Mouse (Mus musculus): Measurements from ENCODE around the gene Olfr71. TPM values are rescaled to one million over a fixed set of nuclear protein-coding genes. Genes with fewer than 3 reads are reported as not detected.

Gene Olfr71
- polyA plus RNA-seq, 1 experiment from 2014 or later, result not detected

DNA sequence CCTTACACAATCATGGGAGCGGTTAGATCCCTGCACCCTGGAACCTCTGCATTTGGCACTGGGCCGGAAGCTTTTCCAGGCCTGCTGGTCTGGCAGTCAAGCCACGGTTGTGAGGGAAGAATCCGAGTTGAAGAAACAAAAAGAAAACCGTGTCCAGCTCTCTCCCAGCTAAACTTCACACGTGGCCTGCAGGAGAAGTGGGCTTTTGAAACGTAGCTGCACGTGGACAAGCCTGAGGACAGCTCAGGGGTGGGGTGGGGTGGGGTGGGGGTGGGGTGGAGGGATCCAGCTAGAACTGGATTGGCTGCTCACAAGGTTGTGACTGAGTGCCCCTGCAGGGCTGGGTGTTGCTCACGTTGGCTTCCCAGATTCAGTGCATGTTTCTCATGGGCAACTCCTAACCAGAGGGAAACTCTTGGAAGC lies 14.8 kb downstream of the Olfr71 start:
- ATAC-seq, result no peak
- Histone ChIP-seq H3K9ac (replicated peaks; ENCODE audit: low read depth, low read length) (no peak overlapping the region), H3K4me2 (ENCODE audit: low read length) (no peak overlapping the region), H3K27ac (ENCODE audit: low read length) (no peak overlapping the region), H3K4me3 (replicated peaks; ENCODE audit: low read length) (no peak overlapping the region), H3K36me3 (ENCODE audit: control insufficient read depth, insufficient read depth) (no peaks in the 10 kb centered on the region), H3K9me3 (ENCODE audit: control insufficient read depth, low read length) (no peaks in the 10 kb centered on the region), H3K27me3 (replicated peaks; ENCODE audit: control insufficient read depth, insufficient read depth, low read length) (no peaks in the 10 kb centered on the region), H3K4me1 (replicated peaks; ENCODE audit: control insufficient read depth, insufficient read depth, low read length) (no peaks in the 10 kb centered on the region)
- WGBS, result 28% methylated on average over 9 of the region's 9 CpGs

DNA sequence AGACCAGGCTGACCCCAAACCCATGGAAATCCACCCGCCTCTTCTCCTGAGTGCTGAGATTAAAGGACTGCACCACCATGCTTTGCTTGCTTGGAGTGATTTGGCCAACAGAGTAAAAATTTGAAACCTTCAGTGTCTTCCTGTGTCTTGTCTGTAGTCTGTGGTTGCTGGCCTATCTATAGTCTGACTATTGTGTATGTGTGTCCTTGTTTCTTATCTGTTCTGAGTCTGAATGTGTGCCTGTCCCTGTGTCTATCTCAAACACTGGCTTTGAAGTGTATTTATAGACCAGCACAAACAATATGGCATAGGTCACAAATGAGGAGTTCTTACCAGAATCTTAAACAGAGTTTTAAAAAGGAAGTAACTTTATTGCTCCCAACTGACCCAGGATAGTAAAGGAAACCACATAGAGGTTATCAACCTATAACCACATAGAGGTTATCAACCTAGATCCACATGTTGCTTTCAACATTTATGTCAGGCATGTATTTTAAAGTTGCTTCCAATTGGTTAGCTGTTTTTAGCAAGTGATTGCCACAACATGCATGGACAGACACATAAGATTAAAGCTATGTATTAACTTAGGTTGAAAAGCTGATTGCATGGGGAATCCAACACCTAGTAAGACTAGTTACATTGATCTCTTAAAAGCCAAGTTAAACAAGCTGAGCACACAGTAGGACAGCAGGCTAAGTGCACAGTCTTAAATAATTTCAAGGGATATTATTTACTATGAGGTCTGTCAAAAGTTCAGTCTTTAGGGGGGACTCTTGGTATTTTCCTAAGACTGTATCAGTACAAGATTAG lies 15.4 kb downstream of the Olfr71 start:
- H3K9me3 ChIP-seq (ENCODE audit: control insufficient read depth, low read length), result no peaks in the 10 kb centered on the region
- H3K9ac ChIP-seq (replicated peaks; ENCODE audit: low read depth, low read length), result no peak overlapping the region
- no peak overlapping the region for H3K27ac ChIP-seq (ENCODE audit: low read length)
- H3K27me3 ChIP-seq (replicated peaks; ENCODE audit: control insufficient read depth, insufficient read depth, low read length), result no peaks in the 10 kb centered on the region
- H3K4me2 ChIP-seq (ENCODE audit: low read length), result no peak overlapping the region
- peaks cover 3% of the 10 kb centered on the region; the same call in 1 of the 2 replicates for H3K36me3 ChIP-seq (ENCODE audit: control insufficient read depth, insufficient read depth)
- no peaks in the 10 kb centered on the region for H3K4me1 ChIP-seq (replicated peaks; ENCODE audit: control insufficient read depth, insufficient read depth, low read length)
- ATAC-seq, result no peak
- 81% methylated on average over 1 of the region's 1 CpGs for WGBS
- H3K4me3 ChIP-seq (replicated peaks; ENCODE audit: low read length), result no peak overlapping the region

DNA sequence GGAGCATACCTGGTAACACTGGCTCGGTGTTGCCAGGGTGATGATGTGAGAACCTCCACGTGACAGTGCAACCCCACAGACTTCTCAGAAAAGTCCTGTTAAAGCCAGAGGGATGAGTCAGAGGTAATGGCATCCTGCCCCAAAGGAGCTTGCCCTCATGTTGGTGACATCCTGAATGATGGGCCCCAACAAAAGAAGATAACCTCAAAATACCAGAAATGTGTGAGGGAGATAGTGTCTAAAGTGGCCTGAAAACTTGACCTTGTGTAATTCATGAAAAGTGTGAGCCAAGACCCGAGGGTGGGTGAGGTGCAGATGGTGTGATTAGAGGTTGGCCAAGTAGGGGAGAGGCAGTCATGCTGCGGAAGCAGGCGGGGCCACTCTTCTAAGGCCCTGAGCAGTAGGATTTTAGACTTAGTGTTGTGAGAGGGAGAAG lies 16.2 kb downstream of the Olfr71 start:
- ATAC-seq, result no peak
- no peaks in the 10 kb centered on the region for H3K4me1 ChIP-seq (replicated peaks; ENCODE audit: control insufficient read depth, insufficient read depth, low read length)
- peaks cover 6% of the 10 kb centered on the region; the same call in 1 of the 2 replicates for H3K36me3 ChIP-seq (ENCODE audit: control insufficient read depth, insufficient read depth)
- no peak overlapping the region for H3K4me3 ChIP-seq (replicated peaks; ENCODE audit: low read length)
- H3K27ac ChIP-seq (ENCODE audit: low read length), result no peak overlapping the region
- no peaks in the 10 kb centered on the region for H3K9me3 ChIP-seq (ENCODE audit: control insufficient read depth, low read length)
- H3K9ac ChIP-seq (replicated peaks; ENCODE audit: low read depth, low read length), result no peak overlapping the region
- 83% methylated on average over 5 of the region's 5 CpGs for WGBS
- no peak overlapping the region for H3K4me2 ChIP-seq (ENCODE audit: low read length)
- no peaks in the 10 kb centered on the region for H3K27me3 ChIP-seq (replicated peaks; ENCODE audit: control insufficient read depth, insufficient read depth, low read length)

DNA sequence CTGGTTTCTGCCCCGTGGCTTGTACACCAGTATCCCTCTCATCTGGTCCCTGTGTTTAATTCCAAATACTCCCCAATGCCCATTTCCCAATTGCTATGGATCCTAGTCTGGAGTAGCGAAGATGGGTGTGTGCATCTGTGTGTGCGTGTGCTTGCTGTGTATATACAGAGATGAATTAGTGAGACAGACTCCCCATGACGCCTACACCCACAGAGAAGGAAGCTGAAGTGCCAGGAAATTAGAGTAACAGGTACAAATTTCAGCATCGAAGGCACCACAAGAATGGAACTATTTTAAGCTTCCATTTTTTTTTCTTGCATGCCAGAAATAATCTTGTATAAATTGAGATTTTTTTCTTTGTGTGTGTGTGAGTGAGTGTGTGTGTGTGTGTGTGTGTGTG lies 19.0 kb downstream of the Olfr71 start:
- WGBS, result 84% methylated on average over 5 of the region's 5 CpGs
- Histone ChIP-seq H3K36me3 (ENCODE audit: control insufficient read depth, insufficient read depth) (peaks cover 21% of the 10 kb centered on the region), H3K27ac (ENCODE audit: low read length) (no peak overlapping the region), H3K4me2 (ENCODE audit: low read length) (no peak overlapping the region), H3K4me1 (replicated peaks; ENCODE audit: control insufficient read depth, insufficient read depth, low read length) (no peaks in the 10 kb centered on the region), H3K9ac (replicated peaks; ENCODE audit: low read depth, low read length) (no peak overlapping the region), H3K27me3 (replicated peaks; ENCODE audit: control insufficient read depth, insufficient read depth, low read length) (no peaks in the 10 kb centered on the region), H3K9me3 (ENCODE audit: control insufficient read depth, low read length) (no peaks in the 10 kb centered on the region), H3K4me3 (replicated peaks; ENCODE audit: low read length) (no peak overlapping the region)
- no peak for ATAC-seq

DNA sequence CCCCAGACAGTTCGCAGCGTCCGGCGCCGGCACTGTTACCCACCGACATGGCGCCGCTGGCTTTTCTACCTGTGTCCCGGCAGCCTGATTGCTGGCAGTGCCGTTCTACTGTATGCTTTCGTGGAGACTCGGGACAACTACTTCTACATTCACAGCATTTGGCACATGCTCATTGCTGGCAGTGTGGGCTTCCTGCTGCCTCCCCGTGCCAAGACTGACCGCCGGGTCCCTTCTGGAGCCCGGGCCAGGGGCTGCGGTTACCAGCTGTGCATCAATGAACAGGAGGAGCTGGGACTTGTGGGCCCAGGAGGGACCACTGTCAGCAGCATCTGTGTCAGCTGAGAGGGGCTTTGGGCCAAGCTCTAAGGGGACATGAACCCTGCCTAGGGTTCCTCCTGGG lies 20.0 kb downstream of the Olfr71 start:
- H3K9ac ChIP-seq (replicated peaks; ENCODE audit: low read depth, low read length), result no peak overlapping the region
- H3K4me2 ChIP-seq (ENCODE audit: low read length), result no peak overlapping the region
- no peak for ATAC-seq
- no peaks in the 10 kb centered on the region for H3K4me1 ChIP-seq (replicated peaks; ENCODE audit: control insufficient read depth, insufficient read depth, low read length)
- no peak overlapping the region for H3K4me3 ChIP-seq (replicated peaks; ENCODE audit: low read length)
- H3K27ac ChIP-seq (ENCODE audit: low read length), result no peak overlapping the region
- no peaks in the 10 kb centered on the region for H3K9me3 ChIP-seq (ENCODE audit: control insufficient read depth, low read length)
- H3K27me3 ChIP-seq (replicated peaks; ENCODE audit: control insufficient read depth, insufficient read depth, low read length), result no peaks in the 10 kb centered on the region
- WGBS, result 90% methylated on average over 17 of the region's 17 CpGs
- peaks cover 25% of the 10 kb centered on the region for H3K36me3 ChIP-seq (ENCODE audit: control insufficient read depth, insufficient read depth)

DNA sequence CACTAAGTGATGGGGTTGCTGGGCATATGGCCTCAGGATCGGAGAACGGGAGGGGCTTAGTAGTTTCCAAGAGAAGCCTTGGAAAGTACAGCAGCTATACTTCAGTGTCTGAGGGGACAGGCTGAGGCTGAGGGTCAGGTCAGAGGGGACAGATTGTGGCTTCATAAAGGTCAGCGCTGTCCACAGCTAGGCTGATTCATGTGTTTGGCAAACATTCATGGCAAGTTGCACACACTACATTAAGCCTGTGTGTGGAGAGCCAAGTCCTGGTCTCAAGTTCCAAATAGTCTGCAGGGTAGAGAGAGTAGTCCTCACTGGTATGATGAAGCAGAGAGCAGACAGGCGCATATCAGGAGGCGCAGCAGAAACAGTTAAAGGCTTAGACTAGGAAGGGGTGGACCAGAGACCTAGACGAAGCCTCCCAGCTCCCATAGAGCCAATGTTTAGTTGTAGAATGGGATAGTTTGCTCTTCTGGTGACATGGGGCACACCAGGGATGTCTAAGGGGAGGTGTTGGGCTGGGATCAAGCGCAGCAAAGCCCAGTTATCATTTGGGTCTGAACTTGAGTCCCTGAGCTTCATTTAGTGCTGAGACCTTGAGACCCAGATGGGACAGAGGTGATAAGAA lies 30.5 kb downstream of the Olfr71 start:
- 94% methylated on average over 7 of the region's 7 CpGs for WGBS
- no peaks in the 10 kb centered on the region for H3K9me3 ChIP-seq (ENCODE audit: control insufficient read depth, low read length)
- H3K4me2 ChIP-seq (ENCODE audit: low read length), result no peak overlapping the region
- no peak overlapping the region for H3K4me3 ChIP-seq (replicated peaks; ENCODE audit: low read length)
- H3K27ac ChIP-seq (ENCODE audit: low read length), result no peak overlapping the region
- ATAC-seq, result no peak
- no peak overlapping the region for H3K9ac ChIP-seq (replicated peaks; ENCODE audit: low read depth, low read length)
- H3K4me1 ChIP-seq (replicated peaks; ENCODE audit: control insufficient read depth, insufficient read depth, low read length), result no peaks in the 10 kb centered on the region
- peaks cover 30% of the 10 kb centered on the region for H3K36me3 ChIP-seq (ENCODE audit: control insufficient read depth, insufficient read depth)
- no peaks in the 10 kb centered on the region for H3K27me3 ChIP-seq (replicated peaks; ENCODE audit: control insufficient read depth, insufficient read depth, low read length)

DNA sequence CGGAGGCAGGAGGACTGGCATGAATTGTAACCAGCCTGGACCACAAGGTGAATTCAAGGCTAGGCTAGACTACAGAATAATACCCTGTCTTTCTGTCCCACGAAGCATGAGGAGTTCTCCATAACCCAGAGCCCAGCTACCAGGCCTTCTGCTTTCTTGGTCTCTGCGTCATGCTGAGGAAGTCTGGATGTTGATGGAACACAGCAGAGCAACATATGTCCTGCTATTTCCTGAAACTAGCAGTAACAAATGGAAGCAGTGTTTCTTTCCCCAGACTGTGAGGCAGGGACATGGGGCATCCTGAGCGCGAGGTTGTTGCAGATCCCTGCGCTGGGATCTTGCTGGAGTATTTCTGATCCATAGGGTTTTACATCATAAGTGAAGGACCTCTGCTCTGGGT lies 31.5 kb downstream of the Olfr71 start:
- Histone ChIP-seq H3K9me3 (ENCODE audit: control insufficient read depth, low read length) (no peaks in the 10 kb centered on the region), H3K4me3 (replicated peaks; ENCODE audit: low read length) (no peak overlapping the region), H3K27ac (ENCODE audit: low read length) (no peak overlapping the region), H3K4me1 (replicated peaks; ENCODE audit: control insufficient read depth, insufficient read depth, low read length) (no peaks in the 10 kb centered on the region), H3K36me3 (ENCODE audit: control insufficient read depth, insufficient read depth) (peaks cover 33% of the 10 kb centered on the region), H3K9ac (replicated peaks; ENCODE audit: low read depth, low read length) (no peak overlapping the region), H3K27me3 (replicated peaks; ENCODE audit: control insufficient read depth, insufficient read depth, low read length) (no peaks in the 10 kb centered on the region), H3K4me2 (ENCODE audit: low read length) (no peak overlapping the region)
- 85% methylated on average over 6 of the region's 6 CpGs for WGBS
- ATAC-seq, result no peak

DNA sequence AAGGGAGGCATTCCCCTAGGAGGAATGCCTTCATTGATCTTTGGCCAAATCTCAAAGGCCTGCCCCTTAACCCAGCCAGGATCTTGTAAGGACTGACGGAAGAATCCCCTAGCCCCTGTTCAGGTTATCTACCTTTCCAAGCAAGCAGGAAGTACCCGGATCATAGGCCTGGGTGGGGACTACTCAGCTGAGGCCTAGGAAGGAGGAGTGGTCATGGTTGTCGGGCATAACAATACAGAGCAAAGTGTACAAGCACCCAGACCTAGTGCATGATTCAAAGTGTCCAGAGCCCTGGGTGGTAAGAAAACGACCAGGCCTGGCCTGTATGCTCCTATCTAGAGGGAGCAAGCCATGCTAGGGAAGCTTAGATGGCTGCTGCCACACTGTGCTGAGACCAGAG lies 34.4 kb downstream of the Olfr71 start:
- Histone ChIP-seq H3K27ac (ENCODE audit: low read length) (no peak overlapping the region), H3K9ac (replicated peaks; ENCODE audit: low read depth, low read length) (no peak overlapping the region), H3K4me1 (replicated peaks; ENCODE audit: control insufficient read depth, insufficient read depth, low read length) (peaks cover 20% of the 10 kb centered on the region), H3K9me3 (ENCODE audit: control insufficient read depth, low read length) (no peaks in the 10 kb centered on the region), H3K27me3 (replicated peaks; ENCODE audit: control insufficient read depth, insufficient read depth, low read length) (no peaks in the 10 kb centered on the region), H3K4me3 (replicated peaks; ENCODE audit: low read length) (no peak overlapping the region), H3K36me3 (ENCODE audit: control insufficient read depth, insufficient read depth) (peaks cover 19% of the 10 kb centered on the region), H3K4me2 (ENCODE audit: low read length) (no peak overlapping the region)
- 80% methylated on average over 4 of the region's 4 CpGs for WGBS
- no peak for ATAC-seq

DNA sequence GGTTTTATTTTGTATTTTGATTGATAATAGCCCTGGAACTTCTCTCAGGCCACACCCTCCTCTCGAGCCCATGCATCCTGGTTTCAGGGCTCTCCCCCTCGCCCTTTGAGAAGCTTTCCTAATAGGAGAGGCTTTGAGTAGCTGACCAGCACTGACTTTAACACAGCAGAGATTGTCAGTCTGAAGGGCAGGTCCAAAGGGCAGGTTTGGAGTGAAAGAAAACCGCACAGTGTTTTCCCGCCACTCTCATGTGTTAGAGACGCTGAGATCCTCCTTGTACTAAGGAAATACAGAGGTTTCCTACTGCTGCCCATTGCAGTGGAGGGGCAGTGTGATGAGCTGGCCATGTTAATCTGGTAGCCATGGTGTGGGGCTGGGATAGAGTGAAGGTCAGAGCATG lies 35.1 kb downstream of the Olfr71 start:
- Histone ChIP-seq H3K27ac (ENCODE audit: low read length) (no peak overlapping the region), H3K9me3 (ENCODE audit: control insufficient read depth, low read length) (no peaks in the 10 kb centered on the region), H3K9ac (replicated peaks; ENCODE audit: low read depth, low read length) (no peak overlapping the region), H3K36me3 (ENCODE audit: control insufficient read depth, insufficient read depth) (peaks cover 19% of the 10 kb centered on the region), H3K4me2 (ENCODE audit: low read length) (no peak overlapping the region), H3K4me1 (replicated peaks; ENCODE audit: control insufficient read depth, insufficient read depth, low read length) (peaks cover 26% of the 10 kb centered on the region), H3K27me3 (replicated peaks; ENCODE audit: control insufficient read depth, insufficient read depth, low read length) (no peaks in the 10 kb centered on the region), H3K4me3 (replicated peaks; ENCODE audit: low read length) (no peak overlapping the region)
- ATAC-seq, result no peak
- 80% methylated on average over 5 of the region's 5 CpGs for WGBS
